Mouse (Mus musculus): ENCODE measurements at regions not wholly inside any gene's neighbourhood (a gene's known extent, or its start where the extent isn't known, plus 50 kb on each side); places are given as distances from the start of the nearest gene placed in this dataset.
A peak's percentile ranks its signal among the peaks of the same experiment; 100 is the strongest.

GRCm38 (mm10) chr6:12247975-12248374, 340.4 kb downstream of the Phf14 start:
- H3K27me3 ChIP-seq (ENCODE audit: insufficient read depth, low read length) = no peaks in the 10 kb centered on the region
- ATAC-seq (peak; percentile 18; the same call in 1 of the 2 replicates), DNase-seq (no peak)
- no peak overlapping the region for H3K4me3 ChIP-seq (ENCODE audit: low read depth, low read length)
- TF ChIP-seq CTCF (IDR thresholded peaks at IDR 0.05; ENCODE audit: low read depth) = no peak
- no peaks in the 10 kb centered on the region for H3K9me3 ChIP-seq (ENCODE audit: low read length)
- no peaks in the 10 kb centered on the region for H3K4me1 ChIP-seq (ENCODE audit: insufficient read depth)
- no peak overlapping the region for H3K4me2 ChIP-seq (ENCODE audit: low read depth)
- no peak overlapping the region for H3K9ac ChIP-seq
- H3K36me3 ChIP-seq (ENCODE audit: insufficient read depth) = no peaks in the 10 kb centered on the region
- no peak overlapping the region for H3K27ac ChIP-seq (ENCODE audit: low read depth, low read length)

GRCm38 (mm10) chr6:12248599-12248998, 341.0 kb downstream of the Phf14 start:
- Histone ChIP-seq H3K4me1 (ENCODE audit: insufficient read depth) (no peaks in the 10 kb centered on the region), H3K27me3 (ENCODE audit: insufficient read depth, low read length) (no peaks in the 10 kb centered on the region), H3K36me3 (ENCODE audit: insufficient read depth) (no peaks in the 10 kb centered on the region), H3K27ac (ENCODE audit: low read depth, low read length) (no peak overlapping the region), H3K4me3 (ENCODE audit: low read depth, low read length) (no peak overlapping the region), H3K9me3 (ENCODE audit: low read length) (no peaks in the 10 kb centered on the region), H3K9ac (no peak overlapping the region), H3K4me2 (ENCODE audit: low read depth) (no peak overlapping the region)
- peak; percentile 81 for ATAC-seq
- no peak for TF ChIP-seq CTCF (IDR thresholded peaks at IDR 0.05; ENCODE audit: low read depth)
- peak; percentile 11 for DNase-seq
- WGBS = 48% methylated on average over 4 of the region's 4 CpGs

- H3K27me3 ChIP-seq (ENCODE audit: insufficient read depth, low read length) = no peaks in the 10 kb centered on the region
- DNase-seq = no peak
- WGBS = 99% methylated on average over 3 of the region's 3 CpGs
- no peak overlapping the region for H3K9ac ChIP-seq
- no peak overlapping the region for H3K4me2 ChIP-seq (ENCODE audit: low read depth)
- H3K4me3 ChIP-seq (ENCODE audit: low read depth, low read length) = no peak overlapping the region
- TF ChIP-seq CTCF (IDR thresholded peaks at IDR 0.05; ENCODE audit: low read depth) = no peak
- H3K4me1 ChIP-seq (ENCODE audit: insufficient read depth) = no peaks in the 10 kb centered on the region; the same call in 1 of the 2 replicates
- H3K27ac ChIP-seq (ENCODE audit: low read depth, low read length) = no peak overlapping the region
- H3K36me3 ChIP-seq (ENCODE audit: insufficient read depth) = no peaks in the 10 kb centered on the region
- ATAC-seq = no peak
- H3K9me3 ChIP-seq (ENCODE audit: low read length) = no peaks in the 10 kb centered on the region
These were observed 346.9 kb downstream of the Phf14 start for GRCm38 (mm10) chr6:12254507-12254906.

- no peaks in the 10 kb centered on the region for H3K9me3 ChIP-seq (ENCODE audit: low read length)
- no peak for TF ChIP-seq CTCF (IDR thresholded peaks at IDR 0.05; ENCODE audit: low read depth)
- H3K27me3 ChIP-seq (ENCODE audit: insufficient read depth, low read length) = no peaks in the 10 kb centered on the region
- DNase-seq (no peak), ATAC-seq (no peak)
- H3K4me1 ChIP-seq (ENCODE audit: insufficient read depth) = no peaks in the 10 kb centered on the region; the same call in 1 of the 2 replicates
- H3K4me2 ChIP-seq (ENCODE audit: low read depth) = no peak overlapping the region
- H3K4me3 ChIP-seq (ENCODE audit: low read depth, low read length) = no peak overlapping the region
- H3K27ac ChIP-seq (ENCODE audit: low read depth, low read length) = no peak overlapping the region
- 70% methylated on average over 1 of the region's 1 CpGs for WGBS
- H3K9ac ChIP-seq = no peak overlapping the region
- no peaks in the 10 kb centered on the region for H3K36me3 ChIP-seq (ENCODE audit: insufficient read depth)
These were observed 347.8 kb downstream of the Phf14 start for GRCm38 (mm10) chr6:12255434-12255833.

- Histone ChIP-seq H3K9me3 (ENCODE audit: low read length) (no peaks in the 10 kb centered on the region), H3K36me3 (ENCODE audit: insufficient read depth) (no peaks in the 10 kb centered on the region), H3K9ac (no peak overlapping the region), H3K4me3 (ENCODE audit: low read depth, low read length) (no peak overlapping the region), H3K27ac (ENCODE audit: low read depth, low read length) (no peak overlapping the region), H3K27me3 (ENCODE audit: insufficient read depth, low read length) (no peaks in the 10 kb centered on the region), H3K4me2 (ENCODE audit: low read depth) (no peak overlapping the region), H3K4me1 (ENCODE audit: insufficient read depth) (no peaks in the 10 kb centered on the region; the same call in 1 of the 2 replicates)
- WGBS = 57% methylated on average over 3 of the region's 3 CpGs
- DNase-seq = no peak
- no peak for ATAC-seq
- TF ChIP-seq CTCF (IDR thresholded peaks at IDR 0.05; ENCODE audit: low read depth) = no peak
These were observed 350.7 kb downstream of the Phf14 start for GRCm38 (mm10) chr6:12258273-12258672.

- Histone ChIP-seq H3K27ac (ENCODE audit: low read depth, low read length) (no peak overlapping the region; the same call in none of the 2 replicates), H3K4me2 (ENCODE audit: low read depth) (peak overlapping the region; percentile 44), H3K4me3 (ENCODE audit: low read depth, low read length) (peak overlapping the region; percentile 21), H3K36me3 (ENCODE audit: insufficient read depth) (no peaks in the 10 kb centered on the region), H3K9me3 (ENCODE audit: low read length) (no peaks in the 10 kb centered on the region), H3K9ac (peak overlapping the region; percentile 29), H3K4me1 (ENCODE audit: insufficient read depth) (no peaks in the 10 kb centered on the region; the same call in 1 of the 2 replicates), H3K27me3 (ENCODE audit: insufficient read depth, low read length) (no peaks in the 10 kb centered on the region)
- ATAC-seq = peak; percentile 59
- 15% methylated on average over 7 of the region's 7 CpGs for whole genome bisulfite sequencing
- no peak for TF ChIP-seq CTCF (IDR thresholded peaks at IDR 0.05; ENCODE audit: low read depth)
- DNase-seq = peak; percentile 53
These were observed 351.4 kb downstream of the Phf14 start for GRCm38 (mm10) chr6:12258940-12259481.

GRCm38 (mm10) chr6:12259629-12260028, 352.0 kb downstream of the Phf14 start:
- H3K4me3 ChIP-seq (ENCODE audit: low read depth, low read length) = peak overlapping the region; percentile 21
- WGBS = 12% methylated on average over 8 of the region's 8 CpGs
- H3K4me2 ChIP-seq (ENCODE audit: low read depth) = peak overlapping the region; percentile 44
- no peak overlapping the region; the same call in 1 of the 2 replicates for H3K27ac ChIP-seq (ENCODE audit: low read depth, low read length)
- TF ChIP-seq CTCF (IDR thresholded peaks at IDR 0.05; ENCODE audit: low read depth) = no peak
- peak overlapping the region; percentile 29 for H3K9ac ChIP-seq
- H3K36me3 ChIP-seq (ENCODE audit: insufficient read depth) = no peaks in the 10 kb centered on the region
- ATAC-seq = no peak
- no peaks in the 10 kb centered on the region for H3K9me3 ChIP-seq (ENCODE audit: low read length)
- no peaks in the 10 kb centered on the region; the same call in 1 of the 2 replicates for H3K4me1 ChIP-seq (ENCODE audit: insufficient read depth)
- DNase-seq = peak; percentile 41
- no peaks in the 10 kb centered on the region for H3K27me3 ChIP-seq (ENCODE audit: insufficient read depth, low read length)
